Mouse (Mus musculus): ENCODE measurements around the gene Tmprss6. TPM values are rescaled to one million over a fixed set of nuclear protein-coding genes. Genes with fewer than 3 reads are reported as not detected.

Tmprss6 gene
- polyA plus RNA-seq, 1 experiment: 0.08 TPM

DNA sequence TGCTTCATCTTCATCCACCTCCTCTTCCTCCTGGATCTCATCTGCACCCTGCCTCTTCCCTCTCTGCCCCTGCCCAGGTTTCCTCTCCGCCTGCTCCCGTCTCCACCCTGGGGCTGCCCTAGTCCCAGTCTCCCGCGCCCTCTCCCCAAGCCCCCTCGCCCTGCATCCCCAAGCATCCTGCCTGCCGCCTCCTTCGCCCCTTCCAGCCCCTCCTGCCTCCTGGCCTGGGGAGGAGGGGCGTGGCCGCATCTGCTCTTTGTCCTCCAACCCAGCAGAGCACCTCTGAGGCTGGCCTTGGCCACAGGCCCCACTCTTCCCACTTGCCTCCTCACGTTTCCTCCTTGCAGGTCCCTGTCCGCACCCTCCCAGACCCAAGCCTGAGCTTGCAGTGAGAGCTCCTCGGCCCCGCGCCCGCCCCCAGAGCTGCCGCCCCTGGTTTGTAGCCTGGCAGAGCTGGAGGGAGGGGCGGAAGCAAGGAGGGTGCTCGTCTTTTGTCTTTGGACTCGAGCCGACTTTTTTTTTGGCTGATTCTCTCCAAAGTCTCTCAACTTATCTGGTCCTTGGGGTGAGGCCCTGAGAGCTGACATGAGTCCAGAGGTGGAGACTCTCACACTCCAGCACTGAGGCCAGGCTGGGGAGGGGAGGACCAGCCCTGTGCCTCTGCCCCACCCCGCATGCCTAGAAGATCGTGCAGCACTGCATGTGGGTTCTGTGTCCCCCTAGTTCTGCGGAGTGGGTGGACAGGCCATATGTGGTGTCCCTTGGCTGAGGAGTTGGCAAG, 31.0 kb downstream of the Tmprss6 start:
- H3K27me3 ChIP-seq (ENCODE audit: control insufficient read depth, insufficient read depth, insufficient read length): no peaks in the 10 kb centered on the region
- TF ChIP-seq CEBPB (IDR thresholded peaks at IDR 0.05; ENCODE audit: insufficient read depth, poor library complexity, severe bottlenecking) (no peak), MYOG (IDR thresholded peaks at IDR 0.05; ENCODE audit: control insufficient read depth in 1 of 3, insufficient read depth in 1 of 3, insufficient read length in 2 of 3, low read depth in 2 of 3) (peak in 2 of 3 experiments; percentile 23 to 39), E2F4 (IDR thresholded peaks at IDR 0.05; ENCODE audit: insufficient read depth) (no peak), POLR2AphosphoS2 (IDR thresholded peaks at IDR 0.05; ENCODE audit: insufficient read length, low read depth) (no peak), REST (IDR thresholded peaks at IDR 0.05; ENCODE audit: insufficient read depth, insufficient read length) (no peak), MYOD1 (IDR thresholded peaks at IDR 0.05; ENCODE audit: control insufficient read depth in 1 of 3, insufficient read length in 2 of 3, low read depth in 2 of 3) (peak in 1 of 3 experiments; percentile 28), SRF (IDR thresholded peaks at IDR 0.05; ENCODE audit: control insufficient read depth, insufficient read length, low read depth) (no peak), USF1 (IDR thresholded peaks at IDR 0.05; ENCODE audit: low read depth) (no peak)
- H3K79me2 ChIP-seq (ENCODE audit: control insufficient read depth, insufficient read depth): no peaks in the 10 kb centered on the region
- H3K36me3 ChIP-seq (ENCODE audit: control insufficient read depth, insufficient read depth): peaks cover 4% of the 10 kb centered on the region
- peak overlapping the region; percentile 79 for H3K4me2 ChIP-seq (ENCODE audit: low read depth)
- H3ac ChIP-seq (ENCODE audit: control insufficient read depth, insufficient read length): no peak overlapping the region
- H3K4me3 ChIP-seq: peak overlapping the region; percentile 9

DNA sequence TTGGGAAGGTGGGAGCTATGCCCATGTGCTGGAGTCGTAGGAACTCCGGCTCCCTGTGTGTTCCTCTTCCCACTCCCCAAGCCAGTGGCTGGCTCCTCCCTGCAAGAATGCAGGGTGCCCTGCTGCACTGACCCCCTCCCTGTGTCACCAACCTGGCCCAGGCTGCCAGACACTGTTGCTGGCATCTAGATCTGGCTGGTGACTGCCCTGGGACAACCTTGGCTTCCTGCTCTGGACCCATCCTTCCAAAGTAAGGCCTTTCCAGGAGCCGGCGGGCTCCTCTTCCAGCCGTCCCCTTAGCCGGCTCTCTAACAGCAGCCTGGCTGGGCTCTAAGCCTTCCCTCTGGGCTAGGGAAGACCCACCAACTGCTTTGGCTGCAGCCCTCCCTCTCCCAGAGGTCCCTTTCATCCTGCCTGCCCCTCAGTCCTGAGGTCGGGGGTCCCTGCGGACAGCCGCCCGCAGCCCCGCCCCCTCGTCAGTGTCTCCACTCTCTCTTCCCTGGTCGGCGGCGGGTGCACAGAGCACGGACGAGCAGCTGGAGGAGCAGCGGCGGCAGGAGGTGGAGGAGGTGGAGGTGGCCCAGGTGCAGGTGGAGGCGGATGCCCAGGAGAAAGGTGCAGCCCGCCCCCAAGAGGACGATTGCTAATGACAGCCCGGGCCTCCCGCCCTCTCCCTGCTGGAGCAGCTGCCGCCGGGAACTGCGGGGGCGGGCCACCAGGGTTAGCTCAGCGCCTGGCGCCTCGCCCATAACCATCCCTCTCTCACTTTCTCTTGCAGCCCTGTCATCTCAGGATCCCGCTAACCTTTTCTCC, 31.8 kb downstream of the Tmprss6 start:
- peaks cover 5% of the 10 kb centered on the region for H3K36me3 ChIP-seq (ENCODE audit: control insufficient read depth, insufficient read depth)
- TF ChIP-seq POLR2AphosphoS2 (IDR thresholded peaks at IDR 0.05; ENCODE audit: insufficient read length, low read depth) (no peak), MYOD1 (IDR thresholded peaks at IDR 0.05; ENCODE audit: control insufficient read depth in 1 of 3, insufficient read length in 2 of 3, low read depth in 2 of 3) (peak in 2 of 3 experiments; percentile 95 to 99), CEBPB (IDR thresholded peaks at IDR 0.05; ENCODE audit: insufficient read depth, poor library complexity, severe bottlenecking) (0 out of 2 replicates have a peak, but pooled peaks have one; percentile 16), TCF3 (IDR thresholded peaks at IDR 0.05; ENCODE audit: insufficient read length, low read depth) (peak; percentile 70), POLR2A (IDR thresholded peaks at IDR 0.05; ENCODE audit: insufficient read length, low read depth) (no peak), MYOG (IDR thresholded peaks at IDR 0.05; ENCODE audit: control insufficient read depth in 1 of 3, insufficient read depth in 1 of 3, insufficient read length in 2 of 3, low read depth in 2 of 3) (peak; percentile 74 to 96 (median 90)), TCF12 (IDR thresholded peaks at IDR 0.05; ENCODE audit: insufficient read depth, poor library complexity, severe bottlenecking) (peak; percentile 54), MAX (IDR thresholded peaks at IDR 0.05; ENCODE audit: low read depth) (no peak)
- H3K79me2 ChIP-seq (ENCODE audit: control insufficient read depth, insufficient read depth): no peaks in the 10 kb centered on the region
- peak overlapping the region; percentile 9 for H3K4me3 ChIP-seq
- peak overlapping the region; percentile 79 for H3K4me2 ChIP-seq (ENCODE audit: low read depth)
- H3ac ChIP-seq (ENCODE audit: control insufficient read depth, insufficient read length): no peak overlapping the region
- H3K27me3 ChIP-seq (ENCODE audit: control insufficient read depth, insufficient read depth, insufficient read length): no peaks in the 10 kb centered on the region

DNA sequence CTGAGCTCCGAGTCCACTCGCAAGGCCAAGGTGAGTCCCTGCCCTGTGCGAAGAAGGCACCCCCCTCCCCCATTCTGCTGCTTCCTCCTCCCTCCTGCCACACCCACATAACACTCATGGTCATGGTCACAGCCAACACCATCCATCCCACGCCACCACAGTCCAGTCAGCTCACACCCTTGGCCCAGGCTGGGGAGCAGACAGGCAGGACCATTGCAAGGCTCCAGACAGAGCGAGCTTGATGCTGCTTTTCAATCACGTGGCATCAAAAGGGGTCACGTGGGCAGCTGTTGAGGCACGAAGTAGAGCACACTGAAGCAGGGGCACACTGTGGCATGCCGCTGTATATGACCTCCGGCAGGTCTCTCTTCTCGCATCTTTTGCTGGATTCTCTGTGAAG, 32.8 kb downstream of the Tmprss6 start:
- Histone ChIP-seq H3K79me2 (ENCODE audit: control insufficient read depth, insufficient read depth) (no peaks in the 10 kb centered on the region), H3ac (ENCODE audit: control insufficient read depth, insufficient read length) (no peak overlapping the region), H3K27me3 (ENCODE audit: control insufficient read depth, insufficient read depth, insufficient read length) (no peaks in the 10 kb centered on the region), H3K4me2 (ENCODE audit: low read depth) (no peak overlapping the region), H3K4me3 (no peak overlapping the region), H3K36me3 (ENCODE audit: control insufficient read depth, insufficient read depth) (peaks cover 8% of the 10 kb centered on the region)
- TF ChIP-seq CEBPB (IDR thresholded peaks at IDR 0.05; ENCODE audit: insufficient read depth, poor library complexity, severe bottlenecking) (no peak), USF1 (IDR thresholded peaks at IDR 0.05; ENCODE audit: low read depth) (peak; percentile 26)

DNA sequence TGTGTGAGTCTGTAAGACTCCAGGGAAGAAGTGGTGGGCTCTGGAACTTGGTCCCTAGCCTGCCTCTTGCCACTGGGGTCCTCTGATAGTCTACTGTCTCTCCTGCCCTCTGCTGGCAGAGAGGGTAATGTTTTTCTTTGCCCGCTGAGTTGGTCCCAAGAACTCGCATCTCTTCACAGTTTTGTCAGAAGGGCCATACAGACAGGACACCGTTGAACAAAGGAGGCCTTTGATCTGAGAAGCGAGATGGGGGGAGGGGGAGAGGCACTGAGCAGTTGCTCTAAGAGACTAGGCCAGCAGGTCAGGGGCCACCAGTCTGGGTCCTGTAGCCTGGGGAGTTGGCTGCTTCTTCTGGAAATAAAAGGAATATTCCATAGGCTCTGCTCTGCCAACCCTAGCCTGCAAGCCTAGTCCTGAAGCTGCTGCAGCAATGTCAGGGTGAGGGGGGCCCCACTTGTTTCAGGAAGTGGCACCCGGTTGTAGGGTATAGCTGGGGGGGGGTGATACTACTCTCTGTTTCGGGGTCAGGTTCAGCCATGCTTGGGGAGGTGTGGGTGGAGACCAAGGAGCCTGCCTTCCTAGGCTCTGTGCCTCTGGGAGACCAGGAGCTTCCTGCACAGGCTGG, 33.4 kb downstream of the Tmprss6 start:
- H3ac ChIP-seq (ENCODE audit: control insufficient read depth, insufficient read length): no peak overlapping the region
- H3K4me2 ChIP-seq (ENCODE audit: low read depth): no peak overlapping the region
- H3K27me3 ChIP-seq (ENCODE audit: control insufficient read depth, insufficient read depth, insufficient read length): no peaks in the 10 kb centered on the region
- peaks cover 10% of the 10 kb centered on the region for H3K36me3 ChIP-seq (ENCODE audit: control insufficient read depth, insufficient read depth)
- peaks cover 2% of the 10 kb centered on the region for H3K79me2 ChIP-seq (ENCODE audit: control insufficient read depth, insufficient read depth)
- no peak overlapping the region for H3K4me3 ChIP-seq
- no peak for TF ChIP-seq MYOG (IDR thresholded peaks at IDR 0.05; ENCODE audit: control insufficient read depth in 1 of 3, insufficient read depth in 1 of 3, insufficient read length in 2 of 3, low read depth in 2 of 3)

DNA sequence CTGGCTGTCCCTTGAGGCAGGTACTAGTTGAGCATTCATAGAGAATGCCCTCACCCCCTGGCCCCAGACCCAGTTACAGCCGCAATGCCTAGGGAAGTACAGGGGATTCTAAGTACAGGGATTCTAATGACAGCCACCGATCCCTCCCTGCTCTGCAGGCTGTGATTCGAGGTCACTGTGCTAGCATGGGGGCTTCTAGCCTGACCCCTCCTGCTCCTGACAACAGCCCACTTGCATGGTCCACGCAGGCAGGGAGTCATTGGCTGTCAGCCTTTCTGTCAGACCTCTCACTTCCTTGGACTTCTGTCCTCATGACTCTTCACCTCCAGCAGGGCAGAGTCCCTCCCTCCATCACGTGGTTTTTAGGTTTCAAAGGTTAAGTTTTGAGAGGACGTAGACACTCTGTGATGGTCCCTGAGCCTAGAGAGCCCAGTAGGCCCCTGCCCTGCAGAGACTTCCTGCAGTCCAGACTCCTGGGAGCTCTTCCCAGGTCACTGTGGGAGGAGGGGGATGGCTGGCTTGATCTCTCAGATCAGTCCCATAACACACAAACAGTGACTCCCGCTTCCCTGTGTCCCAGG, 36.8 kb downstream of the Tmprss6 start:
- Histone ChIP-seq H3K4me3 (no peak overlapping the region), H3K79me2 (ENCODE audit: control insufficient read depth, insufficient read depth) (peaks cover 14% of the 10 kb centered on the region), H3ac (ENCODE audit: control insufficient read depth, insufficient read length) (no peak overlapping the region), H3K4me2 (ENCODE audit: low read depth) (no peak overlapping the region), H3K36me3 (ENCODE audit: control insufficient read depth, insufficient read depth) (peaks cover 10% of the 10 kb centered on the region), H3K27me3 (ENCODE audit: control insufficient read depth, insufficient read depth, insufficient read length) (no peaks in the 10 kb centered on the region)
- TF ChIP-seq MAX (IDR thresholded peaks at IDR 0.05; ENCODE audit: low read depth) (no peak), TCF3 (IDR thresholded peaks at IDR 0.05; ENCODE audit: insufficient read length, low read depth) (no peak), REST (IDR thresholded peaks at IDR 0.05; ENCODE audit: insufficient read depth, insufficient read length) (no peak), E2F4 (IDR thresholded peaks at IDR 0.05; ENCODE audit: insufficient read depth) (no peak), POLR2A (IDR thresholded peaks at IDR 0.05; ENCODE audit: insufficient read length, low read depth) (no peak), POLR2AphosphoS2 (IDR thresholded peaks at IDR 0.05; ENCODE audit: insufficient read length, low read depth) (no peak), MYOG (IDR thresholded peaks at IDR 0.05; ENCODE audit: control insufficient read depth in 1 of 3, insufficient read depth in 1 of 3, insufficient read length in 2 of 3, low read depth in 2 of 3) (no peak), MYOD1 (IDR thresholded peaks at IDR 0.05; ENCODE audit: control insufficient read depth in 1 of 3, insufficient read length in 2 of 3, low read depth in 2 of 3) (no peak), CEBPB (IDR thresholded peaks at IDR 0.05; ENCODE audit: insufficient read depth, poor library complexity, severe bottlenecking) (no peak), TCF12 (IDR thresholded peaks at IDR 0.05; ENCODE audit: insufficient read depth, poor library complexity, severe bottlenecking) (no peak), USF1 (IDR thresholded peaks at IDR 0.05; ENCODE audit: low read depth) (no peak), SRF (IDR thresholded peaks at IDR 0.05; ENCODE audit: control insufficient read depth, insufficient read length, low read depth) (no peak)
